Mouse (Mus musculus) ES-Bruce4 (cell line): ENCODE measurements around the gene Olfr74. TPM values are rescaled to one million over a fixed set of nuclear protein-coding genes. Genes with fewer than 3 reads are reported as not detected.
"Not testable (repeated sequence)": the region's sequence is repeated elsewhere in the genome, so short reads cannot be mapped to it uniquely, and the experiment has no call there.

Experiments
- H3K27ac ChIP-seq: 2 replicates; pipeline ENCODE4 v1.5.1; 2012; ENCODE audit warnings: low read length, inconsistent platforms; ENCODE audit not compliant: insufficient read depth
- H3K27me3 ChIP-seq: 2 replicates; pipeline ENCODE4 v1.6.1; 2012; ENCODE audit warnings: mild to moderate bottlenecking, low read length, inconsistent platforms; ENCODE audit not compliant: control insufficient read depth, poor library complexity, insufficient read depth, severe bottlenecking
- H3K36me3 ChIP-seq: 2 replicates; pipeline ENCODE4 v1.6.1; 2012; ENCODE audit warnings: inconsistent platforms, mild to moderate bottlenecking, low read length, moderate library complexity; ENCODE audit not compliant: control insufficient read depth, poor library complexity, insufficient read depth, severe bottlenecking
- H3K4me1 ChIP-seq: one replicate; pipeline ENCODE4 v1.8.1; 2011; ENCODE audit warnings: low read length; ENCODE audit not compliant: control insufficient read depth, insufficient read depth
- H3K4me3 ChIP-seq: 2 replicates; pipeline ENCODE4 v1.5.1; 2011; ENCODE audit warnings: low read depth, mild to moderate bottlenecking, low read length
- H3K9ac ChIP-seq: 2 replicates; pipeline ENCODE4 v1.6.1; 2012; ENCODE audit warnings: low read depth, mild to moderate bottlenecking, inconsistent platforms; ENCODE audit not compliant: poor library complexity, severe bottlenecking
- H3K9me3 ChIP-seq: replicated peaks from 2 replicates; pipeline ENCODE4 v1.6.1; 2012; ENCODE audit warnings: mild to moderate bottlenecking, low read length, inconsistent platforms; ENCODE audit not compliant: control insufficient read depth, poor library complexity, insufficient read depth, severe bottlenecking
- CTCF ChIP-seq: IDR thresholded peaks from one replicate; pipeline ENCODE4 v1.8.1; 2011; ENCODE audit warnings: low read depth, low read length
- EP300 ChIP-seq: IDR thresholded peaks from 2 replicates; pipeline ENCODE4 v1.6.1; 2011; ENCODE audit warnings: low read depth, low read length; ENCODE audit not compliant: insufficient read depth
- POLR2A ChIP-seq: IDR thresholded peaks from one replicate; pipeline ENCODE4 v1.8.1; 2011; ENCODE audit warnings: low read length; ENCODE audit not compliant: insufficient read depth
- polyA plus RNA-seq: library from polyadenylated mRNA; stranded (reverse); fragments of >200 nt; gene quantifications from 2 replicates; pipeline ENCODE4 v1.2.4, GENCODE M21; 2011; ENCODE audit warnings: low read depth; ENCODE audit not compliant: missing spikeins, insufficient read depth, insufficient read length

Gene Olfr74
- polyA plus RNA-seq: not detected in 2 replicates

- H3K9ac ChIP-seq: no peak within 1 kb of the TSS
- H3K4me3 ChIP-seq: no peak within 1 kb of the TSS
- no peaks in the 10 kb centered on the region for H3K36me3 ChIP-seq
- H3K27me3 ChIP-seq: no peaks in the 10 kb centered on the region
- H3K27ac ChIP-seq: no peak within 1 kb of the TSS
- no peak for TF ChIP-seq POLR2A
- no peaks in the 10 kb centered on the region for H3K4me1 ChIP-seq
- no peaks in the 10 kb centered on the region for H3K9me3 ChIP-seq
Measured at GRCm38 (mm10) chr2:87974563-87974962, at the start of gene Olfr74. TSS of gene Olfr74 (minus strand) at chr2:87974663.

DNA sequence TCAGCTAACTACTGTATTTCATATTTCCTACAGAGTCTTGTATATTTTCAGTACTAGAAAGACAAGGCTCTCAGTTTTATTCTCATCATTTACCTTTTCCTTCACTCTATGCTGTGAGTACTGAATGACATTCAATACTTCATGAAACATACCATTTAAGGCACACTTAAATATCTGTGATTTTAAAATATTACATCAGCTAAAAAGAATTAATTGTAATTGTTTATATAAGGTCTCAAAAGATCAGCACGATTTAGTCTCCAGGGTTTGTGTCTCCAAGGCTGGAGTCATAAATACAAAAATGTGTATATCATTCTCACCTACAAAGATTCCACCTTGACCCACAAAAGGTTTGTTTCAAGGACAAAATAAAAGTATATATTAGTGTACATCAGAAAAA, 48.0 kb upstream of the Olfr74 start, which contains the start of gene Olfr1161:
Gene Olfr1161 (plus strand): TSS at position 301 of the 400 bp plus-strand sequence.
- H3K27ac ChIP-seq, H3K27me3 ChIP-seq, H3K4me3 ChIP-seq, H3K9me3 ChIP-seq, H3K36me3 ChIP-seq, H3K4me1 ChIP-seq, H3K9ac ChIP-seq: not testable (repeated sequence)

DNA sequence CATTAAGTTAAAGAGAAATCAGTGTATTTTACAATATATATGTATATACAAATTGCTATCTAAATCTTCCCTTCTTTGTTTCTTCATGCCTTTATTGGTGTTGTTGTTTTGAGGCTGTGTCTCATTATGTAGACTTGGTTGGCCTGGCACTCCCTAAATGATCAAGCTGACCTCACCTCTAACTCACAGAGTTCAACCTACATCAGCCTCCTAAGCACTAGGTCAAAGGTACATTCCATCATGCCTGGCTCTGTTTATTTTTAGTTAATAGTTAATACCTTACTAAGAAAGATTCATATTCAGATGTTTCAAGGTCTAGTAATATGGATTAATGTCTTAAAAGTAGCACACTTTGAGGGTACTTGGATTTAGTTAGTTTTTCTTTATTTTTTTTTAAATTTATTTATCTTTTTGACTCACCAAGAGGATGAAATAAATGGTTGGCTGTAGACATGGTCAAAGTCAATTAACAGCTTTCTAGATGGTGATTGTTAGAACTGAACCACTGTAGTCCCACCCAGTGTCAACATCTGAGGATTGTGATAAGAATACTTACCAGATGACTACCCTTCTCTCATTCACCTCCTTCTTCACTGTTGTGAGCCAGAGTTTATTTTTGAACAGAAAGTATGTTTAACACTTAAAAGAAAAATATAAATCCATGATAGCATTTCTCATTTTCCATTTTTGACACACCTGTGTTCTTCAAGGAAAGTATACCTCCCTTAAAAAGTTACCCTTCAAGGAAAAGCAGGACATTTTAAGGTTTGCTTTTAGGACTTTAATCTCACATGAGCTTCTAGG, 33.3 kb upstream of the Olfr74 start, which contains the start of gene Olfr1160:
Gene Olfr1160 (minus strand): TSS at position 754 of the 804 bp plus-strand sequence.
- H3K4me1 ChIP-seq: no peaks in the 10 kb centered on the region
- no peaks in the 10 kb centered on the region for H3K36me3 ChIP-seq
- H3K9me3 ChIP-seq: no peaks in the 10 kb centered on the region
- H3K27me3 ChIP-seq: no peaks in the 10 kb centered on the region
- no peak within 1 kb of the TSS for H3K27ac ChIP-seq
- no peak for TF ChIP-seq POLR2A
- H3K9ac ChIP-seq: no peak within 1 kb of the TSS
- H3K4me3 ChIP-seq: no peak within 1 kb of the TSS

GRCm38 (mm10) chr2:87989813-87990212, 15.3 kb upstream of the Olfr74 start, which contains the start of gene Olfr1158:
TSS of gene Olfr1158 (plus strand) at chr2:87990113.
- H3K9ac ChIP-seq: no peak within 1 kb of the TSS
- no peak for TF ChIP-seq CTCF
- no peak for TF ChIP-seq POLR2A
- no peak for TF ChIP-seq EP300
- no peaks in the 10 kb centered on the region for H3K36me3 ChIP-seq
- no peak within 1 kb of the TSS for H3K4me3 ChIP-seq
- H3K4me1 ChIP-seq: no peaks in the 10 kb centered on the region
- H3K9me3 ChIP-seq: no peaks in the 10 kb centered on the region
- H3K27ac ChIP-seq: no peak within 1 kb of the TSS
- no peaks in the 10 kb centered on the region for H3K27me3 ChIP-seq

DNA sequence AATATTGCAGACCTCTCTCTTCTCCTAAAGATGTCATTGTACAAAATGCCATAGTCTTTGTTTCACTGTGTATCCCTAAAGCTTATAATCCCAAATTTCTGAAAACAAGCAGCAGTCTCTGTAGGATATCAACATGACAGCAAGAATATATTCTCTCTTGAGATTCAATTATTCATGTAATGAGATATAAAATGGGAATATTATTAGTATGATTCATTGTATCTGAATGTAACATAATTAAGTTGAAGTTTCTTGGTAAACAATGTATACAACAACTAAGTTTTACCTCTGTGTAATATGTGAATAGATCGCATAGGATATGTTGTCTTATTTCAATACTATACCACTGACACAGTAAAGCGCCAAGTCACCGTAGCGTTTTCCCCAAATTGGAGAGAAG, 6.3 kb downstream of the Olfr74 start, which contains the start of gene Olfr1157:
Gene Olfr1157 (minus strand): TSS at position 101 of the 400 bp plus-strand sequence.
- H3K4me3 ChIP-seq: no peak within 1 kb of the TSS
- no peaks in the 10 kb centered on the region for H3K27me3 ChIP-seq
- H3K9me3 ChIP-seq: no peaks in the 10 kb centered on the region
- H3K36me3 ChIP-seq: no peaks in the 10 kb centered on the region
- TF ChIP-seq POLR2A (no peak), EP300 (no peak), CTCF (no peak)
- H3K4me1 ChIP-seq: no peaks in the 10 kb centered on the region
- H3K27ac ChIP-seq: no peak within 1 kb of the TSS
- H3K9ac ChIP-seq: no peak within 1 kb of the TSS

GRCm38 (mm10) chr2:87953000-87953399, 21.5 kb downstream of the Olfr74 start, which contains the start of gene Olfr1156:
TSS of gene Olfr1156 (minus strand) at chr2:87953100.
- Histone ChIP-seq H3K4me3 (no peak within 1 kb of the TSS), H3K9ac (no peak within 1 kb of the TSS), H3K27me3 (no peaks in the 10 kb centered on the region), H3K9me3 (no peaks in the 10 kb centered on the region), H3K27ac (no peak within 1 kb of the TSS), H3K4me1 (no peaks in the 10 kb centered on the region), H3K36me3 (no peaks in the 10 kb centered on the region)
- TF ChIP-seq POLR2A (no peak), EP300 (no peak), CTCF (no peak)
